Mouse (Mus musculus): ENCODE results near the gene Cd79a.
A peak's percentile ranks its signal among the peaks of the same experiment; 100 is the strongest.
"Not testable (repeated sequence)": the region's sequence is repeated elsewhere in the genome, so short reads cannot be mapped to it uniquely, and the experiment has no call there.

Cd79a gene

GRCm38 (mm10) chr7:24885468-24886307, 11.5 kb upstream of the Cd79a start:
- no peak for DNase-seq (ENCODE audit: low read depth, low spot score)

- DNase-seq (ENCODE audit: low read depth, low spot score), result no peak
Measured at GRCm38 (mm10) chr7:24886308-24886633, 10.9 kb upstream of the Cd79a start.

DNA sequence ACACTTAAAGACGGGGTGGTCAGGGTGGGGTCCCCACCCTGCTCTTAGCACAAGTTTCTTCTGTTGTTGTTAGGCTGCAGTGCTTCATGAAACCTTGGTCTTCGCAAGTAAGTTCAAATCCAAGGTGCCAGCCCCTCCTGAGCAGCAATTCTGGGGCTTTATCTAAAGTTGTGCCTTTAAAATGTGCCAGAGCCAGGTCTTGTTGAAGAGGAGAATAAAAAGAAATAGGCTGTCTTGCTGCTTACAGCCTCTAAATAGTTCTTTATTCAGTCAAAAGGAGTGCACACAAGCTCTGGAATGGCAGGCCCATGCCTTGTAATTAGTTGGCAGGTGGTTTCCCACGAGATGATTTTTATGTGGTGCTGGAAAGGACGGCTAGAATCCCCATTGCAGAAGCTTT, 10.1 kb upstream of the Cd79a start:
- no peak for DNase-seq (ENCODE audit: low read depth, low spot score)

DNA sequence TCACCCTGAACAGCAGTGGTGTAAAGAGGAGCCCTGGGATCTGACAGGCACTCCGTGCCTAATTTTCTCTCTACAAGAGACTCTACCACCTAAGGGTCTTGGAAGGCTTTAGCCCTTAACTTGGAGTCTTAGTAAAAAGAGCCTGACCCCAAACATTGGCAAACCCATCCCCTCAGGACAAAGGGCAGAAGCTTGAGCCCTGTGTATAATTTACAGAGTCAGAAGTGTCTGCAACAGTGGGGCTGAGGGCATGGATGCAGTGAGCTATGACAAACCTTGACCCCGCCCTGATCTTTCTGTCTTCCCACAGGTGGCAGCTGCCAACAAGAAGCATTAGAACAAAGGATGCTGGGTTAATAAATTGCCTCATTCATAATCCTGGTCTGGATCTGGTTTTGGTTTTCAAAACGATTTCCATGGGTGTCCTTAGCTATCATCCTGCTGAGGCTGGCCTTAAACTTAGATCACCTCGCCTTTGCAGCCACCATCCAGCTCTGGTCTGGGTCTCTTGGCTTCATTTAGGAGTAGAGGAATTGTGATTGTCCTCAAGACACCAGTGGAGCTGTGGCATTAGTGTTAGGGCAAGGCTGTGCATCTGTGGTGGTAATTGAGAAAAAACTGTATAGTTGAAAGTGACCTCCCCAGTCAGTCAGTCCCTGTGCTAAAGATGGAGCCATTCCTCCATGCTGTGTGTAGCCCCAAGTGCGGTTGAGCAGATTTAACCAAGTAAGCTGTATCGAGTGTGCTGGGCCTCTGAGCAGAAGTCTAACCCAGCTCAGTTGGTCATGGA, 7.6 kb upstream of the Cd79a start:
- DNase-seq (ENCODE audit: low read depth, low spot score), result no peak

GRCm38 (mm10) chr7:24890281-24891216, 6.6 kb upstream of the Cd79a start:
- DNase-seq (ENCODE audit: low read depth, low spot score), result peak; percentile 68

DNA sequence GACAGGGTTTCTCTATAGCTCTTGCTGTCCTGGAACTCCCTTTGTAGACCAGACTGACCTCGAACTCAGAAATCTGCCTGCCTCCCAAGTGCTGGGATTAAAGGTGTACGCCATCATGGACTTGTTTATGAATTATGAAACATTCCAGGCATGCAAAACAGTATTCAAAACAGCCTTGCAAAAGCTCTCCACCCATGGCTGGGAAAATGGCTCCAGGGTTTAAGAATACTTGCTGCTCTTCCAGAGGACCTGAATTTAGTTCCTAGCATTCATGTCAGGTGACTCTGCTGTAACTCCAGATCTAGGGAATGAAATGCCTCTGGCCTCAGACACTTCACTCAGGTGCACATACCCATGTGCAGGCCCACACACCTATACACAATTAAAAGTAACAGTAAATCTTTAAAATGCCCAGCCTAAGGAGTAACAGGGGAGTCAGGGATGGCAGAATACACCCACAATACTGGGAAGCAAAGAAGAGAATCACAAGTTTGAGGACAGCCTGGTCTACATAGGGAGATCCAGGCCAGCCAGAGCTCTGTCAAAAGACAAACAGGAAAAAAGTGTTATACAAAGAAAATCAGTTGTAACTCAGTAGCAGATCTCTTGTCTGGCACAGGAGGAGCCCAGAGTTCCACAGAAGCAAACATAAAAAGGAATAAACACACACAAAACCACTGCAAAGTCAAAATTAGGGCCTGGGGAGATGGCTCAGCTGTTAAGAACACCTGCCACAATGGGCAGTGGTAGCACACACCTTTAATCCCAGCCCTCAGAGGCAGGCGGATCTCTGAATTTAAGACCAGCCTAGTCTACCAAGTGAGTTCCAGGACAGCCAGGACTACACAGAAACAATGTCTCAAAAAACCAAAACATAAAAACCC, 5.7 kb upstream of the Cd79a start:
- DNase-seq (ENCODE audit: low read depth, low spot score), result no peak

- DNase-seq (ENCODE audit: low read depth, low spot score), result no peak
Measured at GRCm38 (mm10) chr7:24892125-24892583, 5.0 kb upstream of the Cd79a start.

- not testable (repeated sequence) for DNase-seq (ENCODE audit: low read depth, low spot score)
Measured at GRCm38 (mm10) chr7:24895749-24896148, 1.4 kb upstream of the Cd79a start.

- no peak for DNase-seq (ENCODE audit: low read depth, low spot score)
Measured at GRCm38 (mm10) chr7:24896269-24896668, 912 bp upstream of the Cd79a start.

GRCm38 (mm10) chr7:24897959-24898358, 778 bp downstream of the Cd79a start:
- no peak for DNase-seq (ENCODE audit: low read depth, low spot score)

GRCm38 (mm10) chr7:24901114-24901513, 3.9 kb downstream of the Cd79a start:
- no peak for DNase-seq (ENCODE audit: low read depth, low spot score)

DNA sequence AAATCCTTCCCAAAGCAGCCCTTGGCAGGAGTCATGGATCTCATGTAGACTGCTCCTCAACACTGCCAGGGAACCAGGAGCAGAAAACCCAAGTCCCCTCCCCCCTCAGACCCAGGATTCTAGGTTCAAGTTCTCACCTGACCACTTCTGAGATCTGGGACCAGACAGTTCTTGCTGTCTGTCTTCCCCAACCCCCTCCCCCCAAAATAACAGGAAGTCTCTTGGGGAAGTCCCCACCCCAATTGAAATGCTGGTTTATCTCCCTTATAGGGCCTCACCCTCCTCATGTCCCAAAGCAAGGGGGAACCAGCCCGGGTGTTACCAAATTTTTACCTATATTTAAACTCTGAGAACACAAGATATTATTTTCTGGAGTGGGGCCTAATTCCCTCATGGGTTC, 4.7 kb downstream of the Cd79a start:
- DNase-seq (ENCODE audit: low read depth, low spot score), result no peak

- no peak for DNase-seq (ENCODE audit: low read depth, low spot score)
Measured at GRCm38 (mm10) chr7:24902264-24902629, 5.1 kb downstream of the Cd79a start.

DNA sequence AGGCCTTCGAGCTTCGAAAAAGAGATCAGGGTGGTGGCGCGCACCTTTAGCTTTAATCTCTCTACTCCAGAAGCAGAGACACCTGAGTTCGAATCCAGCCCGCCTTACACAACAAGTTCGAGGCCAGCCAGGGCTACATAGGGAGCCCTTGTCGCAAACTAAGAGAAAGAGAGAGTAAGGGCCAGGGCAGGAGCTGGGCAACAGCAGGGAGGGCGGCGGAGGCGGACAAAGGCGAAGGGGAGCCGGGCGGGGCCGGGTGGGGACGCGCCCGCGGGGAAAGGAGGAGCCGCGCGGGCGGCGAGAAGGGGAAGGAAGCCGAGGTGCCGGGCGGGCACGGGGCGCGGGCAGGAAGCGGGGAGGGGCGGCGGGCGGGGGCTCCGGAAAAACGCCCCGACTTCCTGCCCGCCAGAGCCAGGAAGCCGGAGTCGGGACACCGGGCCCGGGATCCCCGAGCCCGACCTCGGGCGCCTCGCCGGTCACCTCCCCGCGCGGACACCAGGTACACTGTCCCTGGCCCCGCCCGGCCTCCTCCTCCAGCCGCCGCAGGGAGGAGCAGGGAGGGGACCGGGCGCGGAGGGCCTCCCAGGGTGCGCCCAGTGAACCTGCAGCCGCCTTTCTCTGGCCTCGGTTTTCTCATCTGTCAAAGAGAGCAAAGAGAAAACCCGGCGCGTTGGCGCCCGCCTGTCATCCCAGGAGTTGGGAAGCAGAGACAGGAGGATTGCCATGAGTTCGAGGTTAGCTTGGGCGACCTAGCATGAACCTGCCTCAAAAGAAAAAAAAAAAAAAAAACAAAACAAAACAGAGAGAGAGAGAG, 5.7 kb downstream of the Cd79a start, which contains the start of gene Arhgef1:
Gene Arhgef1, plus strand, starts transcription at position 283 of the 814 bp plus-strand sequence.
- DNase-seq (ENCODE audit: low read depth, low spot score), result no peak

- no peak for DNase-seq (ENCODE audit: low read depth, low spot score)
Measured at GRCm38 (mm10) chr7:24903444-24903825, 6.3 kb downstream of the Cd79a start.

GRCm38 (mm10) chr7:24904070-24904483, 6.9 kb downstream of the Cd79a start:
- peak; percentile 96 for DNase-seq (ENCODE audit: low read depth, low spot score)

GRCm38 (mm10) chr7:24904936-24905335, 7.8 kb downstream of the Cd79a start:
- peak; percentile 59 for DNase-seq (ENCODE audit: low read depth, low spot score)

DNA sequence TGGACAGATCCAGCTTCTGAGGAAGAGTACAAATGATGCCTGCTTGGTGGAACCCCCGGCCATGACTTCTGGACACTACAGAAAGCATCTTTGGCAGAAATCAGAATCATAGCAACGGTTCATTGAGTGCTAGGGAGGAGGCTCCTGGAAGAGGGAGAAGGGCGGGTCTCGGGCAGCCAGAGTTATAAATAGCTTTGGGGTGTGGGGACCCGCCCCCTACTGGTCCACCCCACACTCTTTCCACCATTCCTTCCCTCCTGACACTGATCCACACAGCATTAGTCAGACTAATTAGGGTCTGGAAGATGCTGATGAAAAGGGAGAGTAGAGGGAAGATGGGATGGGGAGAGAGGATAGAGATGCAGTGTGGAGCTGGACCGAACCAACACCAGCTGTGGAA, 9.4 kb downstream of the Cd79a start:
- no peak for DNase-seq (ENCODE audit: low read depth, low spot score)

DNA sequence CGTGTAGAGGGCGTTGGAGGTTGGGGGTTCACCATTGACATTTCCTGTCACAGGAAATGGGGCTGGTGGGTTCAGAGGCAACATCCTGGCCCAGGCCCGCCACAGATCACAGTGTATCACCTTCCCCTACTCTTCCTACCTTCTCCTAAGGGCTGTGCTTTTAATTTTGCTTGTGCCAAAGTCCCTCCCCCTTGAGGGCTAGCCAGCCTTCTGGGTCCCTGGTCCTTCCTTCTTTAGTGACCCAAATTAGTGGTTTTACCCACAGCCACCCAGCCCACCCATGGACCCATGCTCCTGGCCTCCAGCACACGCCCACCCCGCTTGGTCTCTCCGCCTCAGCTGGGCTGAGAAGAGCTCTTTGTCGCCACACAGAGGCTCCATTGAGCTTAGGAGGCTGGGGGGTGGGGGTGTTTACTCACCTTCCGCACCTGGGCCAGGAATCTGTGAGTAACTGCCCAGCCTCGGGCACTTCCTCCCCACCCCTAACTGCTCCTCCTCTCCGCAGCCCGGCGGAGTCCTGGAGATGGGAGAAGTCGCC, 10.1 kb downstream of the Cd79a start:
- DNase-seq (ENCODE audit: low read depth, low spot score), result no peak

- no peak for DNase-seq (ENCODE audit: low read depth, low spot score)
Measured at GRCm38 (mm10) chr7:24912480-24912879, 15.3 kb downstream of the Cd79a start.
